Mouse (Mus musculus) testis, adult 2 months (tissue): ENCODE measurements around the gene March7.

Experiments
- CTCF ChIP-seq: fragments of 200-500 bp; IDR thresholded peaks from 2 replicates; pipeline ENCODE4 v1.5.1; 2012; ENCODE audit warnings: low read depth, mild to moderate bottlenecking, inconsistent platforms, low read length, moderate library complexity; ENCODE audit not compliant: control insufficient read depth, insufficient read depth, insufficient replicate concordance
- POLR2A ChIP-seq: fragments of 200-500 bp; IDR thresholded peaks from 2 replicates; pipeline ENCODE4 v1.6.1; 2012; ENCODE audit warnings: low read depth, mild to moderate bottlenecking, inconsistent platforms, low read length, moderate library complexity; ENCODE audit not compliant: control insufficient read depth

- TF ChIP-seq CTCF (no peak), POLR2A (no peak)
Observed at GRCm38 (mm10) chr2:60221236-60221635, 11.5 kb downstream of the March7 start.
